Mouse (Mus musculus): Measurements from ENCODE around the gene Lyve1.

- TF ChIP-seq CTCF (IDR thresholded peaks at IDR 0.05; ENCODE audit: low read depth, low read length): no peak
- no peak for TF ChIP-seq POLR2A (IDR thresholded peaks at IDR 0.05; ENCODE audit: insufficient read depth, low read length)
- TF ChIP-seq EP300 (IDR thresholded peaks at IDR 0.05; ENCODE audit: insufficient read depth, low read depth, low read length): no peak
These were observed 45.4 kb upstream of the Lyve1 start for GRCm38 (mm10) chr7:110908209-110909144.
